Mouse (Mus musculus) stomach, postnatal 0 days (tissue): ENCODE measurements around the gene Spata19.

ENCODE experiments used
- CTCF ChIP-seq: IDR thresholded peaks from 2 replicates; pipeline ENCODE4 v1.5.1; 2016; ENCODE audit warnings: antibody characterized with exemption, low read depth, mild to moderate bottlenecking, moderate library complexity
- EP300 ChIP-seq: optimal IDR thresholded peaks from 2 replicates; pipeline ENCODE3; 2016; ENCODE audit warnings: antibody characterized with exemption

GRCm38 (mm10) chr9:27449780-27450422 lies 53.3 kb downstream of the Spata19 start:
- TF ChIP-seq CTCF (no peak), EP300 (no peak)
